Mouse (Mus musculus): ENCODE measurements around the gene Ano10. TPM values are rescaled to one million over a fixed set of nuclear protein-coding genes. Genes with fewer than 3 reads are reported as not detected.

Gene Ano10
- polyA plus RNA-seq, 1 experiment from 2014 or later, result 40.5 TPM

- Histone ChIP-seq H3K4me2 (no peak overlapping the region), H3K4me1 (replicated peaks) (no peaks in the 10 kb centered on the region), H3K4me3 (no peak overlapping the region), H3K27ac (replicated peaks) (no peak overlapping the region), H3K9ac (no peak overlapping the region), H3K27me3 (no peaks in the 10 kb centered on the region), H3K36me3 (no peaks in the 10 kb centered on the region), H3K9me3 (no peaks in the 10 kb centered on the region)
- ATAC-seq (ENCODE audit: low FRiP score, low read depth), result no peak
- 87% methylated on average over 7 of the region's 7 CpGs for WGBS
Measured at GRCm38 (mm10) chr9:122216945-122217529, 77.2 kb downstream of the Ano10 start.

GRCm38 (mm10) chr9:122215118-122215517 is 79.1 kb downstream of the Ano10 start:
- Histone ChIP-seq H3K27me3 (no peaks in the 10 kb centered on the region), H3K9ac (no peak overlapping the region), H3K4me3 (no peak overlapping the region), H3K9me3 (no peaks in the 10 kb centered on the region), H3K4me1 (replicated peaks) (no peaks in the 10 kb centered on the region), H3K27ac (replicated peaks) (no peak overlapping the region), H3K36me3 (no peaks in the 10 kb centered on the region), H3K4me2 (no peak overlapping the region)
- no peak for ATAC-seq (ENCODE audit: low FRiP score, low read depth)

- H3K4me2 ChIP-seq, result no peak overlapping the region
- ATAC-seq (ENCODE audit: low FRiP score, low read depth), result no peak
- H3K27me3 ChIP-seq, result no peaks in the 10 kb centered on the region
- no peaks in the 10 kb centered on the region for H3K36me3 ChIP-seq
- H3K9ac ChIP-seq, result no peak overlapping the region
- H3K27ac ChIP-seq (replicated peaks), result no peak overlapping the region
- no peaks in the 10 kb centered on the region for H3K9me3 ChIP-seq
- H3K4me1 ChIP-seq (replicated peaks), result no peaks in the 10 kb centered on the region
- H3K4me3 ChIP-seq, result no peak overlapping the region
- 79% methylated on average over 4 of the region's 4 CpGs for WGBS
Measured at GRCm38 (mm10) chr9:122208311-122208710, 85.9 kb downstream of the Ano10 start.

- Histone ChIP-seq H3K9me3 (no peaks in the 10 kb centered on the region), H3K27me3 (no peaks in the 10 kb centered on the region), H3K4me2 (no peak overlapping the region), H3K36me3 (peaks cover 3% of the 10 kb centered on the region; the same call in 1 of the 2 replicates), H3K27ac (replicated peaks) (no peak overlapping the region), H3K9ac (no peak overlapping the region), H3K4me1 (replicated peaks) (no peaks in the 10 kb centered on the region), H3K4me3 (no peak overlapping the region)
- WGBS, result 67% methylated on average over 11 of the region's 11 CpGs
- ATAC-seq (ENCODE audit: low FRiP score, low read depth), result no peak
Measured at GRCm38 (mm10) chr9:122205543-122206200, 88.6 kb downstream of the Ano10 start.

GRCm38 (mm10) chr9:122204508-122204907 is 89.7 kb downstream of the Ano10 start:
- Histone ChIP-seq H3K36me3 (peaks cover 3% of the 10 kb centered on the region; the same call in 1 of the 2 replicates), H3K4me2 (no peak overlapping the region), H3K4me1 (replicated peaks) (no peaks in the 10 kb centered on the region), H3K27me3 (no peaks in the 10 kb centered on the region), H3K4me3 (no peak overlapping the region), H3K9ac (no peak overlapping the region), H3K27ac (replicated peaks) (no peak overlapping the region), H3K9me3 (no peaks in the 10 kb centered on the region)
- 68% methylated on average over 7 of the region's 7 CpGs for WGBS
- ATAC-seq (ENCODE audit: low FRiP score, low read depth), result no peak

GRCm38 (mm10) chr9:122199253-122199652 is 95.0 kb downstream of the Ano10 start:
- 36% methylated on average over 6 of the region's 6 CpGs for WGBS
- H3K9me3 ChIP-seq, result no peaks in the 10 kb centered on the region
- H3K27ac ChIP-seq (replicated peaks), result no peak overlapping the region
- H3K4me1 ChIP-seq (replicated peaks), result 0 out of 2 replicates have a peak, but pooled peaks cover 4% of the 10 kb centered on the region
- peaks cover 3% of the 10 kb centered on the region; the same call in 1 of the 2 replicates for H3K36me3 ChIP-seq
- no peak for ATAC-seq (ENCODE audit: low FRiP score, low read depth)
- H3K4me2 ChIP-seq, result no peak overlapping the region
- no peak overlapping the region for H3K4me3 ChIP-seq
- no peak overlapping the region for H3K9ac ChIP-seq
- H3K27me3 ChIP-seq, result no peaks in the 10 kb centered on the region

GRCm38 (mm10) chr9:122198621-122199020 is 95.6 kb downstream of the Ano10 start:
- H3K36me3 ChIP-seq, result peaks cover 3% of the 10 kb centered on the region; the same call in 1 of the 2 replicates

GRCm38 (mm10) chr9:122197021-122197420 is 97.2 kb downstream of the Ano10 start:
- H3K4me1 ChIP-seq (replicated peaks), result 0 out of 2 replicates have a peak, but pooled peaks cover 4% of the 10 kb centered on the region
- H3K27ac ChIP-seq (replicated peaks), result no peak overlapping the region
- no peak overlapping the region for H3K9ac ChIP-seq
- no peaks in the 10 kb centered on the region for H3K9me3 ChIP-seq
- no peaks in the 10 kb centered on the region for H3K27me3 ChIP-seq
- peaks cover 3% of the 10 kb centered on the region; the same call in 1 of the 2 replicates for H3K36me3 ChIP-seq
- no peak for ATAC-seq (ENCODE audit: low FRiP score, low read depth)
- H3K4me2 ChIP-seq, result no peak overlapping the region
- H3K4me3 ChIP-seq, result no peak overlapping the region
- WGBS, result 76% methylated on average over 5 of the region's 5 CpGs

More at GRCm38 (mm10) chr9:122198621-122199020, 95.6 kb downstream of the Ano10 start:
- ATAC-seq (ENCODE audit: low FRiP score, low read depth), result no peak
- Histone ChIP-seq H3K27me3 (no peaks in the 10 kb centered on the region), H3K4me3 (no peak overlapping the region), H3K4me1 (replicated peaks) (0 out of 2 replicates have a peak, but pooled peaks cover 4% of the 10 kb centered on the region), H3K9me3 (no peaks in the 10 kb centered on the region), H3K4me2 (no peak overlapping the region), H3K9ac (no peak overlapping the region), H3K27ac (replicated peaks) (no peak overlapping the region)
- WGBS, result 84% methylated on average over 3 of the region's 3 CpGs

GRCm38 (mm10) chr9:122195042-122195682 is 99.1 kb downstream of the Ano10 start:
- H3K4me2 ChIP-seq, result no peak overlapping the region
- no peaks in the 10 kb centered on the region for H3K9me3 ChIP-seq
- 0 out of 2 replicates have a peak, but pooled peaks cover 4% of the 10 kb centered on the region for H3K4me1 ChIP-seq (replicated peaks)
- H3K4me3 ChIP-seq, result no peak overlapping the region
- H3K27ac ChIP-seq (replicated peaks), result no peak overlapping the region
- no peaks in the 10 kb centered on the region for H3K27me3 ChIP-seq
- no peak for ATAC-seq (ENCODE audit: low FRiP score, low read depth)
- no peak overlapping the region for H3K9ac ChIP-seq
- WGBS, result 73% methylated on average over 5 of the region's 5 CpGs
- H3K36me3 ChIP-seq, result no peaks in the 10 kb centered on the region

GRCm38 (mm10) chr9:122193823-122194222 is 100.4 kb downstream of the Ano10 start:
- H3K36me3 ChIP-seq, result no peaks in the 10 kb centered on the region
- H3K4me1 ChIP-seq (replicated peaks), result 0 out of 2 replicates have a peak, but pooled peaks cover 4% of the 10 kb centered on the region
- H3K27me3 ChIP-seq, result no peaks in the 10 kb centered on the region
- no peaks in the 10 kb centered on the region for H3K9me3 ChIP-seq
- no peak overlapping the region for H3K4me3 ChIP-seq
- H3K4me2 ChIP-seq, result no peak overlapping the region
- ATAC-seq (ENCODE audit: low FRiP score, low read depth), result no peak
- H3K9ac ChIP-seq, result no peak overlapping the region
- no peak overlapping the region for H3K27ac ChIP-seq (replicated peaks)
- WGBS, result 91% methylated on average over 5 of the region's 5 CpGs

- no peaks in the 10 kb centered on the region for H3K27me3 ChIP-seq
- no peak for ATAC-seq (ENCODE audit: low FRiP score, low read depth)
- no peak overlapping the region for H3K9ac ChIP-seq
- H3K4me1 ChIP-seq (replicated peaks), result 0 out of 2 replicates have a peak, but pooled peaks cover 4% of the 10 kb centered on the region
- H3K4me2 ChIP-seq, result no peak overlapping the region
- H3K4me3 ChIP-seq, result no peak overlapping the region
- H3K36me3 ChIP-seq, result no peaks in the 10 kb centered on the region
- no peak overlapping the region for H3K27ac ChIP-seq (replicated peaks)
- no peaks in the 10 kb centered on the region for H3K9me3 ChIP-seq
- 72% methylated on average over 5 of the region's 5 CpGs for WGBS
Measured at GRCm38 (mm10) chr9:122193361-122193760, 100.9 kb downstream of the Ano10 start.

GRCm38 (mm10) chr9:122188724-122189123 is 105.5 kb downstream of the Ano10 start:
- H3K4me2 ChIP-seq, result no peak overlapping the region
- no peaks in the 10 kb centered on the region for H3K4me1 ChIP-seq (replicated peaks)
- no peaks in the 10 kb centered on the region for H3K9me3 ChIP-seq
- no peak overlapping the region for H3K9ac ChIP-seq
- H3K4me3 ChIP-seq, result no peak overlapping the region
- no peak overlapping the region for H3K27ac ChIP-seq (replicated peaks)
- H3K27me3 ChIP-seq, result no peaks in the 10 kb centered on the region
- H3K36me3 ChIP-seq, result no peaks in the 10 kb centered on the region
- WGBS, result 73% methylated on average over 1 of the region's 1 CpGs
- ATAC-seq (ENCODE audit: low FRiP score, low read depth), result no peak
